Mouse (Mus musculus): ENCODE results near the gene Chaf1a.

DNA sequence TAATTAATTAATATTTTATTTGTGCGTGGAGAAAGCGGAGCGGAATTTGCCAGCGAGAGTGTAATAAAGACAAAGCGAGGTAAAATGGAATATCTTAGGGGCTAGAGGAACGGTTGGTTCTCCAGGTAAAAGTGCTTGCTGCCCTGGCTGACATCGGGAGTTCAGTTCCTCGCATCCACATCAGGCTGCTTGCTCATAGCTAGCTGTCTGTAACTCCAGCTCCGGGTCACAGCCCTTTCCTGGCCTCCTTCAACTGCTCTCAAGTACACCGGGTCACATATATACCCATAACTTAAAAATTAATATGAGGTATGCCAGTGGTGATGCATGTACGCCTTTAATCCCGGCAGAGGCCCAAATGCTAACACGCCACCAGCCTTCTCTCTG is 3.3 kb upstream of the Chaf1a start:
- TF ChIP-seq CTCF (IDR thresholded peaks at IDR 0.05) (no peak), POLR2A (IDR thresholded peaks at IDR 0.05; ENCODE audit: insufficient read depth, low read depth, low read length) (no peak), EP300 (IDR thresholded peaks at IDR 0.05; ENCODE audit: insufficient read depth, low read depth, low read length) (no peak)
